Mouse (Mus musculus) E14TG2a.4 (cell line): ENCODE measurements around the gene Smad6.

Source experiments
- CTCF ChIP-seq: conservative IDR thresholded peaks from 2 replicates; pipeline ENCODE4 v1.5.1; 2014; ENCODE audit warnings: low read length
- NANOG ChIP-seq: IDR thresholded peaks from 2 replicates; pipeline ENCODE4 v1.6.1; 2014; ENCODE audit warnings: borderline replicate concordance, low read length, mixed read lengths

DNA sequence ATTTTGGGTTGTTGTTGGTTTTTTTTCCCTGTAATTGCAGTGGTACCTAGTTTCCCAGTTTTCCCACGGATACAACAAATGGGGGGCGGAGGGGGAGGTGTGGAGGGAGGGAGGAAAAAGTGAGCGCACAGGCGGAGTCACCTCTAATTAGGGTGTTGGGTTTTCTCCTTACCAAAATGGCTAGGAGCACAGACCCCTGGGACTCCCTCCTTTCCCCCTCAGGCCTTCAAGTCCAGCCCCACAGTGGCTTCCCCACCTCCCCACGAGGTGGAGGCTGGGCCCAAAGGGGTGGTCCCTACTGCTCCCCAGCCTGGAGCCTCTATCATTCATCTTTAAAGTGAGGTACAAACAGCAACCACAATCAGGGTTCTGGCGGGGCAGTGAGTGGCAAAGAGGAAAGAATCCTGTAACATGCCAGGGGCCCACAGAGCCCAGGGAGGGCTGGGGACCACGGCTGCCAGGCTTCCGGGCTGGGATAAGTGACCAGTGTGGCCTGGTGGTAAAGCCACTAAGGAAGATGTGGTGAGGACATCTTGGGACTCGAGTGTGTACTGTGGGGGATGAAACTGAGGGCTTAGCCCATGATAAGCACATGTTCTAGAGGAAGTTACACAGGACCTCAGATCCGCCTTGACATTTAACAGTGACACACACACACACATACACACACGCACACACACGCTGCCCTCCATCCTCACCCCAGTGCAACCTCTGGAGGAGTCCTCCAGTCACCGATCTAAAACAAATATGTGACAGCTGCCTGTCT lies 47.4 kb downstream of the Smad6 start:
- TF ChIP-seq CTCF = no peak
- no peak for TF ChIP-seq NANOG
